Mouse (Mus musculus) cerebellum, adult 9-10 months (tissue): ENCODE data around the gene Tm6sf1.

Experiments used
- DNase-seq: peaks from one replicate; pipeline ENCODE4 v3.0.0; 2022

The Tm6sf1 gene

DNA sequence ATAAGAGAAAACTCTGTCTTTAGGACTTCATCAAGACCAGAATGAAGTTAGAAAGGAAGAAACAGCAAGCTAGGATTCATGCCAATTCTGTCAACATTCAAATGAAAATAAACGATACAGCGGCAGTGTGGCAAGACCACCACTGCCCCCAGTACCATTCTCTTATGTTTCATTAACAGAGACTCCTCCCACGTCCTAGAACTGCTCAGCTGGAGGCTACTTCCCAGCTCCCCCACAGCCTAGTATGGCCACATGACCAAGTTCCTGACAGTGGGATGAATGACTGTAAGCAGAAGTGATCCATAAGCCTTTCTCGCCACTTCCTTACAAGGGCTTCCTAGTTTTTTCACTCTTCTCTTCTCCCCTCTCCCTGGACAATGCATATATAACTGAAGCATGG is 45.3 kb downstream of the Tm6sf1 start:
- no peak for DNase-seq

DNA sequence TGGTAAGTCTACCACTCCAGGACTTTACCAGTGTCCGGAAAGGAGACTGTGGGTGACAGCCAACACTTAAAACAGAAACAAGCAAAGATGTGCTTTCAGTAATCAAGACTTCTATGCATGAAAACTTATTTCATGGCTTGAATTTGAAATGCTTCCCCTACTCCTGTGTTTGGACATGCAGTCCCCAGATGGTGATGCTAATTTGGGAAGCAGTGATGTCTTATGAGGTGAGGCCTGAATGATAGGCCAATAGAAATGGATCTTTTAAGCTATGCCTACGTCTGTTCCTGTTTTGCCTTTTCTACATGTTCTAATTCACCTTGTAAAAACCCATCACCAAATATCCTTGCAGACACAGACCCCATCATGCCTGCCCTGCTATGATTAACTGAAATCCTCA is 46.1 kb downstream of the Tm6sf1 start:
- DNase-seq: no peak

DNA sequence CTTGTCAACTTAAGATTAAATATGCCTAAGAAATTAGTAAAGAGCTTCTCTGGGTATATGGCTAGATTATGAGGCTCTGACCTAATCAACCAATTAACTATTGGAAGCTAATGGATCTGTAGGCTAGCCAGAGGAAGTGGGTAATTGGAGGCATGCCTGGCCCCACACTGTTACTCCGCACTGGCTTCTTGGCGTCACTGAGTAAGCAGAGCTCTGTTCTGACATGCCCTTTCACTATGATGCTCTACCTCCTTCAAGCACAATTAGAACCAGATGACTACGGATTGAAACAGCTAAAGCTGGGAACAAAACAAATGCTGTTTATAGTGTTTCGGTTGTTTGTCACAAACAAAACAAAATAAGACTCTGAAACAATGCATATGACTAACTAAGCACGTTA is 59.5 kb downstream of the Tm6sf1 start:
- DNase-seq: no peak

DNA sequence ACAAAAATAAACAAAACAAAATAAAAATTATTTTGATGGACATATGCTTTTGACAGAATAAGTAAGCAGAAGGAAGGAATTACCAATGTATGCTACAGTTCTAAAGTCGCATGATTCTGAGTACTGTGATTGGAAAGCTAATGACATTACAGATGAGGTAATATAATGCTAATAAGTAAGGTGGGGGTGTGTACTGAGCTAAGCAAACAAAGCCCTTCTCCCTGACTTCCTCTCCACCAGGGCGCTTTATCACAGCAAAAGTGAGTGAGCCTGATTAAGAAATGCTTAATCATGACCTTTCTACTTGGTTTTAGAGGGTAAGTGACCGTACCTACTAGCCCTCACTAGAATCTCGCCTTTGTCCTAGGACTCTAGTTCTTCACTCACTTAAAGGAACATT is 61.5 kb downstream of the Tm6sf1 start:
- no peak for DNase-seq

DNA sequence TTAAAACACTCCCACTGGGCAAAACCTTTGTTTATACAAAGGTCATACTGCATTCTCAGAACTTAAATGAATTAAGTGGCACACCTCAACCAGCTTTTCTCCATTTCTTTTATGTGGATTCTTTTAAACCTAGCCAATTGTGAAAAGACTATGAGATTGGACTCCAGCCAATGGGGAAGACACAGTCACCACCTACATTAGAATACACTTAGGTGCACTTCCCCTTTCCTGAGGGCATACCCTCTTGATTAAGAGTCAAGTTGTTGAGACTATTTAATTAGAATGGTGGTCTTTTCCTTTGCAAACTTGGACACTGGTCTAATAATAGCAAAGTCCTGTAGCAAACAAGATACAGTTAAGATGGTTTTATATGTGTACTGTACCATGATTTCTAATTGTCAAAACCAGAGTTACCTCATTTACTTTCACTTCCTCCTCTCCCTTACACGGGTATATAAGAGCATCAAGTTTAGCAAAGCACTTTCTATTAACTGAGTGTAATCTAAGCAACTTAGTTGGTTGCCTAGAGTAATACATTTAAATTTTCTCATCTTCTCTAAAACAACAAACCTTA is 62.7 kb downstream of the Tm6sf1 start:
- DNase-seq: no peak

DNA sequence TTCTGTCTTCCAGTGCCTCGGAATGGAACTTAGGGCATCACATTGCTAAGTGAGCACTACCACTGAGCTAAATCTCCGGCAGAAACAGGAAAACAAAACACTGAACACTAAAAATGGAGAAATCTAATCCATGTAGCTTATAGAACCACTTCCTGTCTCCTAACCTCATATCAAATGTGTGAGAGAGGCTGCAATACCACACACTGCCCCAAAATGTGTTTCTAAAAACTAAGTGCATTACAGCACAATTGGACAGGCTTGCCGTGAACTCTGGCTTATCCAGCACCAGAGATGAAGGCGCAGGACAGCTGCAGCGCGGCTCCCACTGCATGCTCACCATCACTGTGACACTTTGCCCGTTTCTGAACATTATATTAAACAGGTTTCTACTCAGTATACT is 70.2 kb downstream of the Tm6sf1 start:
- no peak for DNase-seq

DNA sequence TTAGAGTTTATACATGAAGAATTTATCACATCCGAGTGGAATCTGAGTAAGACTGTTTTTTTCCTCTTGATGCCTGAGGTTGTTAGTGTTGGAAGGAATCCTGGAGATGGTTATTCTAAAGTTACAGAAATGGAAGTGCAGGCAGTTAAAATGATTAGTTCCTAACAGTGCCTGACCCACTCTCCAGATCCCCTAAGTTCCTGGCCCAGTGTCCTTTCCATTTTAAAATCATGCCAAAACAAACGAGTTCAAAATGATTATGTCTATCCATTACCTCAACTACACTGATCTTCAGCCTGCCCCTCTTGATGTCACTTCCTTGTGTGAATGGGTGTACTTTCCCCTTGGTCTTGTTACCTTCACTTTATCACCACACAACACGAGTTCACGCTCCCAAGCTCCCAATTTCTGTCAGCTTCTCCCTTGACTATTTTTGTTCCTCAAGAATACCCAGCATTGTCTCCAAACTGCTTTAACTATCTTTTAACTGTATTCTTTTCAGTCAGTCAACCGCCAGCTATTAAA is 73.8 kb downstream of the Tm6sf1 start:
- DNase-seq: no peak

DNA sequence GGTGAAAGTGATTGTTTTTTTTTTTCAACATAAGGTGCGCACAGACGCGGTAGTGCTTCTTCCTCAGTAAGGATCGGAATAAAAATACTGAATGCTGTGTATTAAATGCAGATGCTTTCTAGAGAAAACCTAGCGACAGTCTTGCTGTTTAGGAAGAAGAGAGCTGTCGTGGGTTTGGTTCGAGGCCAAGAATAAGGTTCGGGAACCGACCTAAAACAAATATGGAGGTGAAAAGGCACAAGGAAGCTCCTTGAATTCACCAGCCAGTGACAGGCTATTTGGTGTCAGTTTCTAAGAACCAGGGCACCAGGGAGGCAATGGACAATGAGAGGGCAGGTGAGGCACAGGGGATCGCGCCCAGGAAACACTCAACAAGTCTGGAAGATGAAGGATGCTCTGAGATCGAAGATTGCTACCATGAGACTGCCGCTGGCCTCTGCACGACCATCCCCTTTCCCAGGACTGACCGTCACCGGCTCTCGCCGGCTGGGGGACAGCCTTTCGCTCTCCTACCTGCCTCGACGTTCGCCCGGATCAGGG is 74.3 kb downstream of the Tm6sf1 start:
- DNase-seq: no peak

DNA sequence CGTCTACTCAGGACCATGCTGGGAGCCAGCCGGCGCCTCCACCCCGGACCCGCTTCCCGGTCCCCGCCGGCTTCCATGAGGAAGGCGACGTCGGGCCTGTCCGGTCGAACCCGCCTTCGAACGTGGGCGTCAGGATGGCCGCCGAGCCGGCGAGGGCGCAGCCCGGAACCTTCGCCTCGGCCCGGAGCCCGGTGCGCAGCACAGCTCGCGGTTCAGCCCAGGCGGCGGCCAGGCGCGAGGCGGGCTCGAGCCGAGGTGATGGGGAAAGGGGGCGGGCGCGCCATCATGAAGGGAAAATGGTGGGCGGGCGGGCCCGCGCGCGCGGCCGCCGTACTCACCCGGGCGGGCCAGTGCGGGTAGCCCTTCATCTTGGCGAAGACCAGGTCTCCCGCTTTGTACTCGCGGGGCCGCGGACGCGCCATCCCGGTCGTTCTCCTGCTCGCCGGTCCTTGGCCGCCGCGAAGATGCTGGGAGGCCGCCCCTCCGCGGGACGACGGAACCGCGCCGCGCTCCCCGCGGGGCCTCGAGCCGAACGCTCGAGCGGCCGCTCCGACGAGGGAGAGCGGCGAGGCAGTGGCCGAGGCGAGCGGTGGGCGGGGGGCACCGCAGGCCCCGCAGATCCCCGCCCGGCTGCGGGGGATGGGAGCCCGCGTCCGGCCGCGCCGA is 74.9 kb downstream of the Tm6sf1 start:
- DNase-seq: peak; percentile 63
